Mouse (Mus musculus): Measurements from ENCODE around the gene Sema5b. TPM values are rescaled to one million over a fixed set of nuclear protein-coding genes. Genes with fewer than 3 reads are reported as not detected.

The Sema5b gene
- 25.4 and 27.7 TPM in 2 replicates for polyA plus RNA-seq (2015; fragmentation: Nextera tagmentation; extraction: Ambion mirVana)

DNA sequence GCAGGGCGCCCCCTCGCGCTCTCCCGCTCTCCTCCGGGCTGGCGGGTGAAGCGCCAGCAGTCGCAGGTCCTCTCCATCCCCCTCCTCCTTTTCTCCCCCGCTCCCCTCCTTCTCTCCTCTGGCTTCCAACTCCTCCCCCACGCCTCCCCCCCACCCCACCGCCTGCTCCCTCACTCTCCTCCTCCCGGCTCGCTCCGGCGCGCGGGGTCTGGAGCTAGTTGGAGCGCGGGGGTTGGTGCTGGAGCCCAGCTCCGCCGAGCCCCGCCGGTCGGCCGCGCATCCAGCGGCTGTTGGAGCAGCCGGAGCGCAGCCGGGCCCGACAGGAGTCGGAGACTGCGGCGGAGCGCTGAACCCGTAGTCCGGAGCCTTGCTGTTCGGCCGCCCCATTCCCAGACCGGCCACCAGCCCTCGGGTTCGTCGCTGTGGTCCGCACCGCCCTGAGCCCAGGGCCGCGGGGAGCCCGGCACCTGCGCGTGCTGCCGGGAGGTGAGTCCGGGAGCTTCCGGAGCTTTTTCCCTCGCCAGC is at the start of gene Sema5b:
Sema5b (plus strand) TSS at position 29 of the 525 bp plus-strand sequence.
- peak within 1 kb of the TSS; percentile 72 for H3K27ac ChIP-seq
- peak within 1 kb of the TSS; percentile 54 for H3K4me3 ChIP-seq
- no peaks in the 10 kb centered on the region for H3K27me3 ChIP-seq (replicated peaks)
- peak within 1 kb of the TSS; percentile 90 for H3K4me2 ChIP-seq
- peak within 1 kb of the TSS; percentile 54 for H3K9ac ChIP-seq
- H3K4me1 ChIP-seq, result peaks cover 20% of the 10 kb centered on the region
- H3K9me3 ChIP-seq, result no peaks in the 10 kb centered on the region
- ATAC-seq (replicated peaks), result peak; percentile 84
- WGBS, result under 1% methylated on average over 54 of the region's 54 CpGs
- no peaks in the 10 kb centered on the region for H3K36me3 ChIP-seq (replicated peaks)

DNA sequence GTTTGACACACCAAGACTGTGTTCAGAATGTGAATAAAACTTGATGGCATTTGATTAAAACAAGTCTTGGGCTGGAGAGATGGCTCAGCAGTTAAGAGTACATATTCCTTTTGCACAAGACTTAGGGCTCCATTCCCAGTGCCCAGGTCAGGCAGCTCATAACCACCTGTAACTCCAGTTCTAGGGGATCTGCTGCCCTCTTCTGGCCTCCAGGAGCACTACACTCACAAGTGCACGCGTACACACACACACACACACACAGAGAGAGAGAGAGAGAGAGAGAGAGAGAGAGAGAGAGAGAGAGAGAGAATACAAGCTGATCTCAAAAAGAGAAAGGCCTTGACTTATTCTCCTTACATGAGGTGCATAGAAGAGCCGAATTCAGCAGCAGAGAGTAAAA is 40.6 kb upstream of the Sema5b start:
- ATAC-seq (replicated peaks), result no peak

DNA sequence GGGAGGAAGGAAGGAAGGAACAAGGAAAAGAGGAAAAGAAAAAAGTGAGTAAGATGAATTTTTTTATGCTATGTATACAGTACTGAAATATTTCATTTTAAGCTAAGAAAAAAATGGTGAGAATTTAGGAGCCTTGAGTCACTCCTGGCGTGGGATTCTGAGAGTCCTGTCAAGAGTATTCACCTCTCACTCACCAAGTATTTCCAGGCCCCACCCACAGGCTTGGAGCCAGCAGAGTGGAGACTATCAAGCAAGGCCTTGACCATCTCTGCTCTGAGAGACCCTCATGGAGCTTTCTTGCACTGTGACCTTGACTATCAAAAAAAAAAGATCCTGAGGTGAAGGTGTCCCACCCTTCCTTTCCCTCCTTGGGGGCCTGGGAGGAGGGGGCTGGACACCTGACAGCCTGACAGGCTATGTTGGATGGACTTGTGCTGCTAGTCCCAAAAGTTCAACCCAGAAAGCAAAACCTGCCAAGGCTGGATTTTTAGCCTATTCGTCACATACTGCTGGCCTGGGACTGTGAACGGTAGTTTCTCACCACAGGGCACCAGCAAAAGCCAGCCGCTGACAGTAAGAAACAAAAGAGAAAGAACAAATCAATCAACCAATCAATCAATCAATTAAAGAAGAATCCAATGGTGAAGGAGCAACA is 39.7 kb upstream of the Sema5b start:
- no peak overlapping the region for H3K9ac ChIP-seq
- H3K4me1 ChIP-seq, result no peaks in the 10 kb centered on the region
- H3K27me3 ChIP-seq (replicated peaks), result no peaks in the 10 kb centered on the region
- 82% methylated on average over 4 of the region's 4 CpGs for WGBS
- no peaks in the 10 kb centered on the region for H3K36me3 ChIP-seq (replicated peaks)
- H3K4me2 ChIP-seq, result no peak overlapping the region
- no peak overlapping the region for H3K27ac ChIP-seq
- ATAC-seq (replicated peaks), result no peak
- H3K9me3 ChIP-seq, result no peaks in the 10 kb centered on the region
- no peak overlapping the region for H3K4me3 ChIP-seq

More for the DNA sequence above, 40.6 kb upstream of the Sema5b start:
- Histone ChIP-seq H3K27ac (no peak overlapping the region), H3K4me2 (no peak overlapping the region), H3K9ac (no peak overlapping the region), H3K4me3 (no peak overlapping the region), H3K9me3 (no peaks in the 10 kb centered on the region), H3K27me3 (replicated peaks) (no peaks in the 10 kb centered on the region), H3K36me3 (replicated peaks) (no peaks in the 10 kb centered on the region), H3K4me1 (no peaks in the 10 kb centered on the region)
- 97% methylated on average over 3 of the region's 3 CpGs for WGBS

DNA sequence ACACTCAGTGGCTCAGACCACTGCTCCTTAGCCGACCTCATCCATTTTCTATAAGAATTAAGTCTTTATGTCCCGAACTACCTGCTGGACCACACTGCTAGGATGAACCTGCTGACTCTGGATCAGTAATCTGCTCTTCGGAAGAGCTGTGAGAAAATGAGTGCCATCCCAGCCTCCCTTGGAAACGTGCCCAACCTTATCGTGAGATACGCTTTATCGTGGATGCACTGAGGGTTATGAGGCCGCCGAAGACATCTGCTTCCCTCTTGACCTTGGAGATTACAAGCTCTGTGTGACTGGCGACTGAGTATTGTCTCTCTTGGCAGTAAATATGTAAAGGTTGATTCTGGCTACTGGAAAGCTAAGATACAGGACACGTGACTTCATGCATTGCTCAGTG is 38.5 kb upstream of the Sema5b start:
- Histone ChIP-seq H3K9me3 (no peaks in the 10 kb centered on the region), H3K4me3 (no peak overlapping the region), H3K36me3 (replicated peaks) (no peaks in the 10 kb centered on the region), H3K9ac (no peak overlapping the region), H3K4me1 (no peaks in the 10 kb centered on the region), H3K4me2 (no peak overlapping the region), H3K27ac (no peak overlapping the region), H3K27me3 (replicated peaks) (no peaks in the 10 kb centered on the region)
- WGBS, result 84% methylated on average over 11 of the region's 11 CpGs
- no peak for ATAC-seq (replicated peaks)

DNA sequence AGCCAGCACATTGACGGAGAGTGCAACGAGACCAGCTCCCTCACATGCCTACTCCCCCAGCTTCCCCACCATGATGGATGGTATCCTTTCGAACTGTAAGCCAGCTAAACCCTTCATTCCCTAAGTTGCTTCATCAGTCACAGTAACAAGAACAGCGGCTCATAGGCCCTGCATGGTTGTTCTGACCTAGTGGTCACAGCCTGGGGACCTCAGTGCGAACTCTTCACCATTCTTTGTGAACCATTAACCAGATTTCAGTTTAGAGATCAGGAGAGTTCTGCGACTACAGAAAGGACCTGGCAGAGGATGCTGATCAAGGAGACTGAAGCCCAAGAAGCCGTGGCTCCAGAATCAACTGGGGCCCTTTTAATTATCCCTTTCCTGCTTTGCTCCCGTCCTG is 36.7 kb upstream of the Sema5b start:
- no peak overlapping the region for H3K4me2 ChIP-seq
- no peak for ATAC-seq (replicated peaks)
- H3K27ac ChIP-seq, result no peak overlapping the region
- no peaks in the 10 kb centered on the region for H3K4me1 ChIP-seq
- H3K9ac ChIP-seq, result no peak overlapping the region
- no peaks in the 10 kb centered on the region for H3K27me3 ChIP-seq (replicated peaks)
- no peaks in the 10 kb centered on the region for H3K9me3 ChIP-seq
- H3K36me3 ChIP-seq (replicated peaks), result no peaks in the 10 kb centered on the region
- WGBS, result 91% methylated on average over 8 of the region's 8 CpGs
- H3K4me3 ChIP-seq, result no peak overlapping the region

DNA sequence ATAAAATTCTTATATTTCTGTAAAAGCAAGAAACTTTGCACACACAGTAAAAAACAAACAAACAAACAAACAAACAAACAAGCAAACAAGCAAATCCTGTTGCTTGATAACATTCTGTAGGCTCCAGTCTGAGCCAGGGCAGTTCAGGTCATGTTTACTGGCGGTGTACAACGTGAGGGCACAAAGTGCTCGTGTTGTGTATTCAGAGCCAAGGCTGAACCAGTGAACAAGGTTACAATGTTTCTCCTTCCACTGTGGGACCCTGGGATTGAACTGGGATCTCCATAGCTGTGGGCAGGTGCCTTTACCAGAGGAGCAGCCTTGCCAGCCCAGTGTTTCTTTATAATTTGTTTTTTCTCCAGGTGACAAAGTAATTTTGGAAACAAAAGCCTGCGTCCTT is 35.2 kb upstream of the Sema5b start:
- ATAC-seq (replicated peaks), result no peak
- Histone ChIP-seq H3K9ac (no peak overlapping the region), H3K4me3 (no peak overlapping the region), H3K9me3 (no peaks in the 10 kb centered on the region), H3K36me3 (replicated peaks) (no peaks in the 10 kb centered on the region), H3K27me3 (replicated peaks) (no peaks in the 10 kb centered on the region), H3K4me1 (no peaks in the 10 kb centered on the region), H3K27ac (no peak overlapping the region), H3K4me2 (no peak overlapping the region)
- 92% methylated on average over 4 of the region's 4 CpGs for WGBS

DNA sequence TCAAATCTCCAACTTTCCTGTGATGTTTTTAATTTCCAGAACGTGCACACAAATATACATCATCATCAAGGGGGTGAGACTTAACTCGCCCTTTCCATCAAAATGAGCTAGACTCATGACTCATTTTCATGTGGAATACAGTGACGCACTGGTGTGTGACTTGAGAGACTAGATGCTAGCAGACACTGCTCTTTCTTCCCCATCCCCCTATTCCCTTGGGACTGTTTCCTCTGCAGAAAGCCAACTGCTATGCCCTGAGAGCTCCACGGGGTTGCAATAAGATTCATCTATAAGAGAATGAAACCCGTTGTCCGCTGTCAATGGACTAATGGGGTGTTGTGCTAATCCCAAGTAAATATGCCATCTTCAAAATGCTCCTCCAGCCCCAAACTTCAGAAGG is 32.4 kb upstream of the Sema5b start:
- H3K4me3 ChIP-seq, result no peak overlapping the region
- 85% methylated on average over 6 of the region's 6 CpGs for WGBS

DNA sequence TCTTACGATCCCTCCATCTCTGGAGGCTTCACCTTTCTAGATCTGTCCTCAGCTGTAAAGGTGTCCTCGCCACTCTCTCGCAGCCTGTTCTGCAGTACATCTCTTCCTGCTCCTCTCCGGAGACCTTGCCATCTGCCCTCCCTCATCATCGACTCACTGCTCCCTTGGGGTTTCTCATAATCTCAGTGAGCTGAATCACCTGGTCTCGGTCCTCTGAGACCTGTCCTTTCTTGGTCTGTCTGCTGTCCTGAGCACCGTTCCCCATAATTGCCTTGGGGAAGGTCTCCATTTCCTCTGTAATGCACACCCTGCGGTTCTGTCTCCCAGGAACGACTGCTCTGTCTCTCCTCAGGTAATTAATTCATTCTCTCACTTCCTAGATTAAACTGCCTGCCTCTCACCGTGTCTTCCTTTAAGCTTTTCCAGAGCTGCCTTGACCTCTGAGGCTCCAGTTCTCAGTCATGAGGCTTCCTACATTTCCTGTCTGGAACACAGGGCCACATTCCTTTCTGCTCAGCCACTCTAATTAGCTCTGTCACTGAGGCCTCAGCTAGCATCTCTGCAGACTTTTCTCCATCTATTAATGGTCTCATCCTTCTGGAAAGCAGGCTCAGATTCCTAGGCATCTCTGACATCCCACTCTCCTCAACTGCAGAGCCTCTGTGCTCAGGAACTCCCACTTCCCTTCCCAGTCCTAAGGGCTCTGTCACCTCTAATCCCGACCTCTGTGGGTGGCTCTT is 31.4 kb upstream of the Sema5b start:
- Histone ChIP-seq H3K9ac (no peak overlapping the region), H3K27ac (no peak overlapping the region), H3K36me3 (replicated peaks) (no peaks in the 10 kb centered on the region), H3K4me3 (no peak overlapping the region), H3K4me1 (no peaks in the 10 kb centered on the region), H3K9me3 (no peaks in the 10 kb centered on the region), H3K4me2 (no peak overlapping the region), H3K27me3 (replicated peaks) (no peaks in the 10 kb centered on the region)
- no peak for ATAC-seq (replicated peaks)
- 54% methylated on average over 11 of the region's 11 CpGs for WGBS

More for the DNA sequence above, 32.4 kb upstream of the Sema5b start:
- H3K36me3 ChIP-seq (replicated peaks), result no peaks in the 10 kb centered on the region
- H3K9me3 ChIP-seq, result no peaks in the 10 kb centered on the region
- no peaks in the 10 kb centered on the region for H3K27me3 ChIP-seq (replicated peaks)
- no peak overlapping the region for H3K9ac ChIP-seq
- H3K27ac ChIP-seq, result no peak overlapping the region
- no peaks in the 10 kb centered on the region for H3K4me1 ChIP-seq
- H3K4me2 ChIP-seq, result no peak overlapping the region
- ATAC-seq (replicated peaks), result no peak

DNA sequence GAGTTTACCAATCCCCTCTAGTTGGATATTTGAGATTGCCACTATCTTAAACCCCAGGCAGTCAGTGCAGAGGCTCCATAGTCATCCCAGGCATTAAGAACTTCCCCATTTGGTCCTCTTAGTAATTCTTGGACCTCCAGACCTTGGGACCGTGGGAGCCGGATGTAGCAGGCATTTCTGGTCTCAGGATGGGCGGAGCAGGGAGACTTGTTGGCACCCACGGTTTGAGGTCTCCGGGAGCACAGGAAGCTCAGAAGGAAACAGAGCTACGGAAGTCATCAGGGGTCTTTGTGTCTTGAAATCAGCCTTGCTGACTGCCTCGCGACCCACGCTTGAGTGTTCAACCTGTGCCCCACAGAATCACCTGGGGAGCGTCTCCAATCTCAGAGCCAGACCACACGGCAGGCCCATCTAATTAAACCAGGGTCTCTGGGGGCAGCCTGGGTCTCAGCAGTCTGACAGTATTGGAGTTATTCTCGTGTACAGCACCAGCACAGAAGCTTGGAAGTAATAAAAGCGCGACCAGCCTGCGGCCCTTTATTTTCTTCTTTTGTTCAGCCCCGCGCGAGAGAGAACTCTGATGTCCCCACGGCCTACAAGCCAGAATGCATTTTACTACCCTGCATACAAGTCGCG is 24.9 kb upstream of the Sema5b start:
- Histone ChIP-seq H3K4me3 (no peak overlapping the region), H3K4me2 (no peak overlapping the region), H3K27ac (no peak overlapping the region), H3K36me3 (replicated peaks) (no peaks in the 10 kb centered on the region), H3K9ac (no peak overlapping the region), H3K4me1 (peaks cover 12% of the 10 kb centered on the region), H3K9me3 (no peaks in the 10 kb centered on the region), H3K27me3 (replicated peaks) (no peaks in the 10 kb centered on the region)
- WGBS, result 48% methylated on average over 21 of the region's 21 CpGs
- ATAC-seq (replicated peaks), result no peak

DNA sequence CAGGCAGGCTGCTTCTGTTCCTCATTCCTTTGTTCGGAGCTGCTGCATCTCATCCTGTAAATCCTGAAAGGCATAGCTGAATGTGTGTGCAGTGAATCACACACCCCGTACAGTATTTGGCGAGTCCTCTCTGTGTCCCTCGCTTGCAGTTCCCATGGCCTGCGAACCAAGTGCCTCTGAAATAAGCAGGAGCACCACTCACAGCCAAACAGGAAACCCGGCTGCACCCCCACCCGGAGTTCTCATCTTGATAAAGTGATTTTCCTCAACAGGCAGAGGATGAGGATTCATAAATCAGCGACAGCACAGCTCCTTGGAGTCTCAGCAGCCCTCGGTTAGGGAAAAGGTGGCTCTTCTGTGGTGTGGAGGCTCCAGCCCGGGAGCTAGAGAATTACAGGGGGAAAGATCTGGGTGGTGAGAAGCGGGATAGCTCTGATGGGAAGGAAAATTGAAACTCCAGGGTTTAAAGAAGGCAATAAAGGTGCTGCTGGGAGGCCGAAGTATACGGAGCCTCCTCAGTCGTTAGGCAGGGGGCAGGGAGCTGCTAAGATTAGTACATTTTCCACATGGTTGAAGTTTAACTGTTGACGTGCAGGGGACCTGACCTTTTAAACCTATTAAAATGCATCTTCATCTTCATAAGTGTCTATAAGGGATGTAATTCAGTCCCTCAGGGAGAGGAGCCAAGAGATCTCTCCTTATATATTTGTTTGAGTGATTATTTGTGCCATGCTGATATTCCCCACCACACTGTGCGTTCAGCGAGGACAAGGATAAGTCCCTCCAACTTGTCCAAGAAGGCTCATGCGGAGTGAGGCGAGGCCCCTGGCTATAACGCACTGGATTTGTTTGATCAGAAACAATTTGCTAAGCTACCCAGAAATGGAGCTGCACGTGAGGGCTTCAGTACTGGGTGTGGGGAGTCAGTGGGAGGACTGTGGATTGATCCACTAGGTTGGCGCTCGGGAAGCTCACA is 22.7 kb upstream of the Sema5b start:
- Histone ChIP-seq H3K4me2 (no peak overlapping the region), H3K27me3 (replicated peaks) (no peaks in the 10 kb centered on the region), H3K9ac (no peak overlapping the region), H3K36me3 (replicated peaks) (no peaks in the 10 kb centered on the region), H3K4me3 (no peak overlapping the region), H3K27ac (no peak overlapping the region), H3K9me3 (no peaks in the 10 kb centered on the region), H3K4me1 (peaks cover 12% of the 10 kb centered on the region)
- WGBS, result 61% methylated on average over 23 of the region's 23 CpGs
- no peak for ATAC-seq (replicated peaks)

DNA sequence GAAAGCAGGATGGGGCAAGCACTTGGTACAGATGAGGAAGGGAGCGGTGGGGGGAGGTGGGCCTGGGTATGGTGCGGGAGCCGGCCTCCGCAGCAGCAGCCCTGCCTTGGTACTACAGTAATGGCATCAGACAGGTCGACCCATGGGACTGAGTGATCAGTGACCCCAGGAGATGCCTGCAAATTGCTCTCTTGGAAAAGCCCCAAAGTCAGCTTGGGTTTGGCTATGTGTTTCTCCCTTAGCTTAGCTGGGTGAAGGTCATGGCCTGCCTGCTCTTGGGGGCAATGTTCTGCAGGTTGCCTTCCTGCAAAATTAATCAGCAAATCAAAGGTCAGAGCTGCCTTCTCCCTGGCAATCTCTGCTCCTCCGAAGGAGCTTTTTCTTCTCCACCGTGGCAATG is 21.7 kb upstream of the Sema5b start:
- ATAC-seq (replicated peaks), result no peak
- WGBS, result 61% methylated on average over 7 of the region's 7 CpGs

More for the DNA sequence above, 21.7 kb upstream of the Sema5b start:
- Histone ChIP-seq H3K36me3 (replicated peaks) (no peaks in the 10 kb centered on the region), H3K4me3 (no peak overlapping the region), H3K9ac (no peak overlapping the region), H3K27ac (no peak overlapping the region), H3K4me1 (peaks cover 12% of the 10 kb centered on the region), H3K9me3 (no peaks in the 10 kb centered on the region), H3K4me2 (no peak overlapping the region), H3K27me3 (replicated peaks) (no peaks in the 10 kb centered on the region)
